Mouse (Mus musculus) CH12.LX (cell line): ENCODE measurements around the gene Dlg2. TPM values are rescaled to one million over a fixed set of nuclear protein-coding genes. Genes with fewer than 3 reads are reported as not detected.

Source experiments
- DNase-seq: peaks from one replicate; pipeline ENCODE4 v3.0.0-alpha.2; 2013; ENCODE audit errors: extremely low read depth
- H3K27ac ChIP-seq: 2 replicates; pipeline ENCODE4 v1.5.1; 2012; ENCODE audit warnings: low read depth, mild to moderate bottlenecking, control low read depth, moderate library complexity; ENCODE audit not compliant: insufficient read depth
- H3K27me3 ChIP-seq: replicated peaks from 2 replicates; pipeline ENCODE3; 2012; ENCODE audit warnings: inconsistent platforms
- H3K36me3 ChIP-seq, 2 experiments: replicated peaks in 1 of 2; 2 replicates each; pipeline versions ENCODE3 to v1.6.1; 2012; ENCODE audit warnings: inconsistent platforms in 1 of 2, low read length in 1 of 2, mild to moderate bottlenecking in 1 of 2, mixed read lengths in 1 of 2, moderate library complexity in 1 of 2; ENCODE audit not compliant: control insufficient read depth in 1 of 2, insufficient read depth in 1 of 2
- H3K4me1 ChIP-seq, 2 experiments: 2 replicates each; pipeline ENCODE4 v1.6.1; 2012; ENCODE audit warnings: inconsistent platforms in 1 of 2, moderate library complexity in 1 of 2; ENCODE audit not compliant: insufficient read depth in 2 of 2, control insufficient read depth in 1 of 2
- H3K4me2 ChIP-seq: 2 replicates; pipeline ENCODE4 v1.6.1; 2012; ENCODE audit warnings: low read depth, mild to moderate bottlenecking, control low read depth; ENCODE audit not compliant: poor library complexity, insufficient read depth, severe bottlenecking
- H3K4me3 ChIP-seq, 3 experiments: fragments of 150-350 bp in 1 of 3; sonication (generic) in 1 of 3; replicated peaks in 1 of 3; 2 replicates each; pipeline versions ENCODE3 to v1.5.1; 2011 to 2012; ENCODE audit warnings: low read depth in 2 of 3, low read length in 2 of 3, mild to moderate bottlenecking in 2 of 3, moderate library complexity in 2 of 3, control low read depth in 1 of 3, improper control_type of control experiment in 1 of 3, inconsistent platforms in 1 of 3, mixed read lengths in 1 of 3; ENCODE audit not compliant: poor library complexity in 1 of 3
- H3K79me2 ChIP-seq: replicated peaks from 2 replicates; pipeline ENCODE4 v1.6.1; 2012; ENCODE audit warnings: mild to moderate bottlenecking, moderate library complexity; ENCODE audit not compliant: control insufficient read depth, poor library complexity, insufficient read depth, severe bottlenecking; ENCODE audit errors: extremely low read depth
- H3K9ac ChIP-seq: 2 replicates; pipeline ENCODE4 v1.6.1; 2012; ENCODE audit warnings: low read depth, mild to moderate bottlenecking, control low read depth, moderate library complexity; ENCODE audit not compliant: insufficient read depth
- H3K9me3 ChIP-seq: replicated peaks from 2 replicates; pipeline ENCODE3; 2012; ENCODE audit warnings: low read length, inconsistent platforms, mixed read lengths
- BHLHE40 ChIP-seq: IDR thresholded peaks from 2 replicates; pipeline ENCODE4 v1.6.1; 2011; ENCODE audit warnings: mild to moderate bottlenecking, low read depth, low read length, improper control_type of control experiment
- CHD1 ChIP-seq: IDR thresholded peaks from 2 replicates; pipeline ENCODE4 v1.6.1; 2012; ENCODE audit warnings: low read depth, low read length, improper control_type of control experiment, inconsistent platforms
- CHD2 ChIP-seq: IDR thresholded peaks from 2 replicates; pipeline ENCODE4 v1.6.1; 2011; ENCODE audit warnings: low read length, improper control_type of control experiment
- CTCF ChIP-seq, 2 experiments: IDR thresholded peaks in 1 of 2; conservative IDR thresholded peaks in 1 of 2; 2 replicates each; pipeline ENCODE4 v1.5.1; 2011 to 2012; ENCODE audit warnings: low read depth in 2 of 2, low read length in 2 of 2, improper control_type of control experiment in 1 of 2, inconsistent platforms in 1 of 2, mild to moderate bottlenecking in 1 of 2, moderate library complexity in 1 of 2
- E2F4 ChIP-seq: IDR thresholded peaks from 2 replicates; pipeline ENCODE4 v1.6.1; 2011; ENCODE audit warnings: low read depth, low read length, improper control_type of control experiment; ENCODE audit not compliant: insufficient replicate concordance
- ELF1 ChIP-seq: IDR thresholded peaks from 2 replicates; pipeline ENCODE4 v1.6.1; 2014; ENCODE audit warnings: low read depth, mild to moderate bottlenecking, inconsistent platforms, low read length, improper control_type of control experiment
- HCFC1 ChIP-seq: IDR thresholded peaks from 2 replicates; pipeline ENCODE4 v1.6.1; 2012; ENCODE audit warnings: low read depth, mild to moderate bottlenecking, inconsistent platforms, low read length, improper control_type of control experiment
- JUN ChIP-seq: IDR thresholded peaks from 2 replicates; pipeline ENCODE4 v1.6.1; 2011; ENCODE audit warnings: low read depth, mild to moderate bottlenecking, low read length, improper control_type of control experiment, moderate library complexity; ENCODE audit not compliant: insufficient read depth
- MAFK ChIP-seq: IDR thresholded peaks from 2 replicates; pipeline ENCODE4 v1.6.1; 2011; ENCODE audit warnings: low read length, improper control_type of control experiment; ENCODE audit not compliant: insufficient replicate concordance
- MAX ChIP-seq: IDR thresholded peaks from 2 replicates; pipeline ENCODE4 v1.6.1; 2011; ENCODE audit warnings: low read length, improper control_type of control experiment
- NELFE ChIP-seq: IDR thresholded peaks from 2 replicates; pipeline ENCODE4 v1.6.1; 2011; ENCODE audit warnings: low read depth, low read length, improper control_type of control experiment
- PAX5 ChIP-seq: IDR thresholded peaks from 2 replicates; pipeline ENCODE4 v1.6.1; 2012; ENCODE audit warnings: low read length, inconsistent platforms, mixed read lengths
- POLR2AphosphoS2 ChIP-seq: IDR thresholded peaks from 2 replicates; pipeline ENCODE4 v1.6.1; 2011; ENCODE audit warnings: low read depth, low read length, improper control_type of control experiment
- RCOR1 ChIP-seq: conservative IDR thresholded peaks from 2 replicates; pipeline ENCODE4 v1.6.1; 2012; ENCODE audit warnings: low read depth, mild to moderate bottlenecking, inconsistent platforms, low read length, improper control_type of control experiment
- SMC3 ChIP-seq: IDR thresholded peaks from 2 replicates; pipeline ENCODE4 v1.6.1; 2011; ENCODE audit warnings: low read depth, low read length, improper control_type of control experiment
- TBP ChIP-seq: conservative IDR thresholded peaks from 2 replicates; pipeline ENCODE4 v1.6.1; 2011; ENCODE audit warnings: low read depth, low read length, improper control_type of control experiment
- TCF12 ChIP-seq: IDR thresholded peaks from 2 replicates; pipeline ENCODE4 v1.6.1; 2014; ENCODE audit warnings: low read depth, mild to moderate bottlenecking, inconsistent platforms, low read length, improper control_type of control experiment
- UBTF ChIP-seq: IDR thresholded peaks from 2 replicates; pipeline ENCODE4 v1.6.1; 2012; ENCODE audit warnings: low read depth, mild to moderate bottlenecking, inconsistent platforms, low read length, improper control_type of control experiment, moderate library complexity
- ZC3H11A ChIP-seq: IDR thresholded peaks from 2 replicates; pipeline ENCODE4 v1.6.1; 2012; ENCODE audit warnings: low read depth, mild to moderate bottlenecking, inconsistent platforms, low read length, improper control_type of control experiment
- ZMIZ1 ChIP-seq: IDR thresholded peaks from 2 replicates; pipeline ENCODE4 v1.6.1; 2012; ENCODE audit warnings: low read depth, mild to moderate bottlenecking, inconsistent platforms, low read length, improper control_type of control experiment
- dilution Hi-C: fragments of 300-500 bp; cut with MboI; formaldehyde crosslinking; loops from 2 replicates; pipeline ENCODE4 v1.14.3; 2020; ENCODE audit warnings: low sequenced_read_pairs; ENCODE audit not compliant: extremely low pct_unique_long_range_greater_than_20kb, extremely low pct_ligation_motif_present
- in situ Hi-C: fragments of 300-500 bp; cut with MboI; formaldehyde crosslinking; loops from 3 replicates; pipeline ENCODE4 v1.14.3; 2019; ENCODE audit warnings: low sequenced_read_pairs, low pct_ligation_motif_present, low pct_unique_long_range_greater_than_20kb, mixed read lengths
- polyA plus RNA-seq: library from polyadenylated mRNA; unstranded; fragments of >175 nt; gene quantifications from 2 replicates; pipeline ENCODE4 v1.2.1, GENCODE M21; 2012; ENCODE audit warnings: low read depth; ENCODE audit not compliant: insufficient read length
- total RNA-seq, 2 experiments: library from RNA; depleted of rRNA; stranded (reverse); fragments of 300-350 nt in 1 of 2; fragments of >200 nt in 1 of 2; gene quantifications; 2 replicates each; pipeline ENCODE4 v1.2.3; 2012 to 2014

The Dlg2 gene
- total and polyA plus RNA-seq, 3 experiments: 0.36 TPM; not detected in 2

- Histone ChIP-seq H3K79me2 (no peaks in the 10 kb centered on the region), H3K9ac (no peak overlapping the region), H3K27me3 (no peaks in the 10 kb centered on the region), H3K36me3 (no peaks in the 10 kb centered on the region), H3K4me1 (no peaks in the 10 kb centered on the region), H3K27ac (no peak overlapping the region), H3K9me3 (no peaks in the 10 kb centered on the region), H3K4me3 (no peak overlapping the region), H3K4me2 (no peak overlapping the region)
- dilution Hi-C loops (no loop called here), in situ Hi-C loops (no loop called here)
- no peak for DNase-seq
- TF ChIP-seq SMC3 (no peak), NELFE (no peak), MAFK (no peak), ELF1 (no peak), BHLHE40 (no peak), RCOR1 (no peak), POLR2AphosphoS2 (no peak), MAX (no peak), E2F4 (no peak), TBP (no peak), ZMIZ1 (no peak), CHD2 (no peak), TCF12 (no peak), ZC3H11A (no peak), PAX5 (no peak)
Observed at GRCm38 (mm10) chr7:92383913-92384484, 1907.5 kb downstream of the Dlg2 start.

- in situ Hi-C loops (no loop called here), dilution Hi-C loops (no loop called here)
- no peaks in the 10 kb centered on the region for H3K36me3 ChIP-seq
- no peaks in the 10 kb centered on the region for H3K4me1 ChIP-seq
- H3K4me3 ChIP-seq: no peak overlapping the region
- no peak overlapping the region for H3K27ac ChIP-seq
- no peak overlapping the region for H3K4me2 ChIP-seq
- TF ChIP-seq CHD1 (no peak), HCFC1 (no peak), UBTF (no peak), CTCF (conservative IDR thresholded peaks at IDR 0.05 in 1 of 2, IDR thresholded peaks at IDR 0.05 in 1 of 2; ENCODE audit: low read depth in 2 of 2, low read length in 2 of 2) (no peak), JUN (no peak), MAX (no peak)
- H3K9ac ChIP-seq: no peak overlapping the region
- H3K79me2 ChIP-seq: no peaks in the 10 kb centered on the region
- DNase-seq: no peak
- H3K9me3 ChIP-seq: no peaks in the 10 kb centered on the region
- H3K27me3 ChIP-seq: no peaks in the 10 kb centered on the region
Observed at GRCm38 (mm10) chr7:92392052-92392640, 1915.7 kb downstream of the Dlg2 start.
